Comparison of ENCODE assay signal across 24 mouse cellular contexts in genomic region chr1:88087513-88087912, GRCm38 (mm10). TPM values are rescaled to one million over a fixed set of nuclear protein-coding genes. Genes with fewer than 3 reads are reported as not detected.
"Had no signal": no experiment of that assay in that cellular context is flagged by ENCODE, and none has a peak within 500 bp of the region (broad histone marks: within the 10 kb centered on the region; RNA-seq: fewer than 3 reads in every experiment).

Gene Ugt1a8, plus strand, starts transcription at chr1:88087813.

- H3K4me2 ChIP-seq: neural tube, embryonic 15.5 days; stomach, embryonic 15.5 days had no signal

- H3K9me3 ChIP-seq: neural tube, embryonic 15.5 days; stomach, embryonic 15.5 days had no signal

- H3K4me1 ChIP-seq: neural tube, embryonic 15.5 days; stomach, embryonic 15.5 days had no signal

- H3K9ac ChIP-seq: neural tube, embryonic 15.5 days; stomach, embryonic 15.5 days had no signal

- H3K4me3 ChIP-seq: neural tube, embryonic 15.5 days; stomach, embryonic 15.5 days had no signal

- H3K36me3 ChIP-seq: neural tube, embryonic 15.5 days; stomach, embryonic 15.5 days had no signal

- DNase-seq: retina, postnatal 1 day; right cerebral cortex, adult 18-20 months; right cerebral cortex, postnatal 14 days; right cerebral cortex, postnatal 25 days; right cerebral cortex, postnatal 4 days; spleen, adult 18-20 months; thymus, adult 18-20 months; thymus, adult 2 months; thymus, postnatal 14 days; thymus, postnatal 25 days; thymus, postnatal 36 days; thymus, postnatal 4 days had no signal

- H3K27me3 ChIP-seq: neural tube, embryonic 15.5 days; stomach, embryonic 15.5 days had no signal

- H3K27ac ChIP-seq: neural tube, embryonic 15.5 days; stomach, embryonic 15.5 days; stomach, postnatal 0 days had no signal

RNA-seq across cellular contexts. Expression of gene Ugt1a8, which starts in this region (rescaled TPM):
- total RNA-seq: neutrophil, adult 5-6 weeks had no signal
- polyA plus RNA-seq: neural tube, embryonic 14.5 days; neural tube, embryonic 15.5 days; small intestine, adult 2 months; spleen, adult 2 months; stomach, embryonic 14.5 days; stomach, embryonic 15.5 days; stomach, embryonic 16.5 days; stomach, postnatal 0 days; testis, adult 2 months; thymus, adult 2 months; thymus, postnatal 0 days; urinary bladder, adult 2 months had no signal
